Mouse (Mus musculus) liver, postnatal 0 days (tissue): Measurements from ENCODE around the gene Tbc1d14. TPM values are rescaled to one million over a fixed set of nuclear protein-coding genes. Genes with fewer than 3 reads are reported as not detected.
A peak's percentile ranks its signal among the peaks of the same experiment; 100 is the strongest.

ENCODE experiments used
- ATAC-seq: fragments of 200-750 bp; cut with Nextera tagmentation; 2 replicates; pipeline ENCODE4 v1.8.0; 2017; ENCODE audit warnings: mild to moderate bottlenecking, moderate library complexity
- DNase-seq: peaks from one replicate; pipeline ENCODE4 v3.0.0-alpha.2; 2016
- H3K27ac ChIP-seq: fragments of 300-500 bp; sonication (generic); 2 replicates; pipeline ENCODE4 v1.5.1; 2014; ENCODE audit warnings: antibody characterized with exemption, moderate library complexity, mild to moderate bottlenecking, low read depth
- H3K27me3 ChIP-seq: fragments of 300-500 bp; sonication (generic); 2 replicates; pipeline ENCODE4 v1.6.1; 2014; ENCODE audit warnings: low read length, control low read depth, mixed read lengths; ENCODE audit not compliant: insufficient read depth
- H3K36me3 ChIP-seq: fragments of 300-500 bp; sonication (generic); replicated peaks from 2 replicates; pipeline ENCODE4 v1.6.1; 2014; ENCODE audit warnings: mild to moderate bottlenecking, control low read depth, low read length, moderate library complexity, mixed read lengths; ENCODE audit not compliant: insufficient read depth
- H3K4me1 ChIP-seq: fragments of 300-500 bp; sonication (generic); 2 replicates; pipeline ENCODE4 v1.6.1; 2014; ENCODE audit warnings: antibody characterized with exemption, mild to moderate bottlenecking, control low read depth; ENCODE audit not compliant: insufficient read depth
- H3K4me2 ChIP-seq: fragments of 300-500 bp; sonication (generic); 2 replicates; pipeline ENCODE4 v1.6.1; 2014; ENCODE audit warnings: low read depth, mild to moderate bottlenecking, low read length, moderate library complexity, mixed read lengths
- H3K4me3 ChIP-seq: fragments of 300-500 bp; sonication (generic); 2 replicates; pipeline ENCODE4 v1.5.1; 2014; ENCODE audit warnings: low read depth, low read length
- H3K9ac ChIP-seq: fragments of 300-500 bp; sonication (generic); replicated peaks from 2 replicates; pipeline ENCODE4 v1.6.1; 2014; ENCODE audit warnings: mild to moderate bottlenecking, moderate library complexity
- H3K9me3 ChIP-seq: fragments of 300-500 bp; sonication (generic); 2 replicates; pipeline ENCODE4 v1.6.1; 2016; ENCODE audit warnings: mild to moderate bottlenecking, control low read depth, low read length, mixed read lengths
- CTCF ChIP-seq: sonication (generic); IDR thresholded peaks from 2 replicates; pipeline ENCODE4 v1.5.1; 2016; ENCODE audit warnings: antibody characterized with exemption, low read depth
- EP300 ChIP-seq: IDR thresholded peaks from 2 replicates; pipeline ENCODE4 v1.6.1; 2016; ENCODE audit warnings: antibody characterized with exemption, low read depth, mild to moderate bottlenecking
- whole genome bisulfite sequencing: fragments of 180-500 bp; shearing (Covaris S2); extraction: QIAGEN DNeasy Blood & Tissue Kit; methylation state at CpG from one replicate; pipeline ENCODE4 v1.1.7; 2014; ENCODE audit not compliant: insufficient replicate concordance; 5-methylcytosine and 5-hydroxymethylcytosine counted together
- polyA plus RNA-seq: library from polyadenylated mRNA; unstranded; fragments of >200 nt; fragmentation: Nextera tagmentation; extraction: Ambion mirVana; gene quantifications from 2 replicates; pipeline ENCODE4 v1.2.1, GENCODE M21; 2015

Tbc1d14 gene
- polyA plus RNA-seq, 1 experiment from 2014 or later = 6.5 TPM

- ATAC-seq (no peak), DNase-seq (no peak)
- Histone ChIP-seq H3K27ac (no peak overlapping the region), H3K4me1 (peaks cover 46% of the 10 kb centered on the region), H3K9me3 (no peaks in the 10 kb centered on the region), H3K36me3 (no peaks in the 10 kb centered on the region), H3K27me3 (no peaks in the 10 kb centered on the region), H3K9ac (no peak overlapping the region), H3K4me3 (no peak overlapping the region), H3K4me2 (no peak overlapping the region)
- TF ChIP-seq EP300 = no peak
- TF ChIP-seq CTCF = no peak
- 74% methylated on average over 4 of the region's 4 CpGs for WGBS
These were observed 36.8 kb downstream of the Tbc1d14 start for GRCm38 (mm10) chr5:36556289-36556688.

- no peaks in the 10 kb centered on the region for H3K27me3 ChIP-seq
- H3K4me1 ChIP-seq = peaks cover 35% of the 10 kb centered on the region
- H3K27ac ChIP-seq = peak overlapping the region; percentile 51; the same call in 1 of the 2 replicates
- DNase-seq (no peak), ATAC-seq (no peak)
- TF ChIP-seq EP300 (no peak), CTCF (no peak)
- H3K4me2 ChIP-seq = no peak overlapping the region
- no peaks in the 10 kb centered on the region for H3K9me3 ChIP-seq
- H3K9ac ChIP-seq = no peak overlapping the region
- WGBS = 65% methylated on average over 5 of the region's 5 CpGs
- H3K4me3 ChIP-seq = no peak overlapping the region
- no peaks in the 10 kb centered on the region for H3K36me3 ChIP-seq
These were observed 38.6 kb downstream of the Tbc1d14 start for GRCm38 (mm10) chr5:36554496-36554895.

GRCm38 (mm10) chr5:36553886-36554285 is 39.2 kb downstream of the Tbc1d14 start:
- WGBS = 64% methylated on average over 4 of the region's 4 CpGs
- Histone ChIP-seq H3K4me3 (no peak overlapping the region), H3K9ac (no peak overlapping the region), H3K4me2 (no peak overlapping the region), H3K36me3 (no peaks in the 10 kb centered on the region), H3K27ac (peak overlapping the region; percentile 51; the same call in 1 of the 2 replicates), H3K9me3 (no peaks in the 10 kb centered on the region), H3K27me3 (no peaks in the 10 kb centered on the region), H3K4me1 (peaks cover 29% of the 10 kb centered on the region)
- ATAC-seq (no peak), DNase-seq (no peak)
- TF ChIP-seq EP300 (no peak), CTCF (no peak)

- no peaks in the 10 kb centered on the region for H3K36me3 ChIP-seq
- WGBS = 54% methylated on average over 2 of the region's 2 CpGs
- H3K4me1 ChIP-seq = peaks cover 22% of the 10 kb centered on the region
- ATAC-seq (no peak), DNase-seq (no peak)
- no peak overlapping the region for H3K4me3 ChIP-seq
- H3K4me2 ChIP-seq = no peak overlapping the region
- no peak overlapping the region; the same call in 1 of the 2 replicates for H3K27ac ChIP-seq
- no peaks in the 10 kb centered on the region for H3K9me3 ChIP-seq
- no peaks in the 10 kb centered on the region for H3K27me3 ChIP-seq
- TF ChIP-seq EP300 (no peak), CTCF (no peak)
- no peak overlapping the region for H3K9ac ChIP-seq
These were observed 39.9 kb downstream of the Tbc1d14 start for GRCm38 (mm10) chr5:36553056-36553606.

GRCm38 (mm10) chr5:36552391-36552790 is 40.7 kb downstream of the Tbc1d14 start:
- Histone ChIP-seq H3K9me3 (no peaks in the 10 kb centered on the region), H3K4me1 (peaks cover 16% of the 10 kb centered on the region), H3K4me2 (no peak overlapping the region), H3K36me3 (no peaks in the 10 kb centered on the region), H3K27ac (no peak overlapping the region), H3K9ac (no peak overlapping the region), H3K27me3 (no peaks in the 10 kb centered on the region), H3K4me3 (no peak overlapping the region)
- WGBS = 96% methylated on average over 4 of the region's 4 CpGs
- TF ChIP-seq EP300 (no peak), CTCF (no peak)
- DNase-seq = no peak
- ATAC-seq = no peak

GRCm38 (mm10) chr5:36549243-36549642 is 43.8 kb downstream of the Tbc1d14 start:
- WGBS = 47% methylated on average over 6 of the region's 6 CpGs
- ATAC-seq = peak; percentile 21; the same call in 1 of the 2 replicates
- Histone ChIP-seq H3K4me2 (no peak overlapping the region), H3K27ac (no peak overlapping the region), H3K27me3 (no peaks in the 10 kb centered on the region), H3K9me3 (no peaks in the 10 kb centered on the region), H3K36me3 (no peaks in the 10 kb centered on the region), H3K4me1 (peaks cover 8% of the 10 kb centered on the region), H3K4me3 (no peak overlapping the region), H3K9ac (no peak overlapping the region)
- TF ChIP-seq EP300 (no peak), CTCF (no peak)
- no peak for DNase-seq
